Mouse (Mus musculus) megakaryocyte, embryonic 14.5 days (primary cell): ENCODE results near the gene Spint1.

ENCODE experiments used
- FLI1 ChIP-seq: IDR thresholded peaks from 2 replicates; pipeline ENCODE4 v1.6.1; 2012; ENCODE audit warnings: low read length, inconsistent platforms, mixed read lengths
- GATA1 ChIP-seq: IDR thresholded peaks from 3 replicates; pipeline ENCODE4 v1.6.1; 2012; ENCODE audit warnings: mixed read lengths, low read length, inconsistent platforms, borderline replicate concordance

GRCm38 (mm10) chr2:119276926-119277325 is 39.8 kb downstream of the Spint1 start:
- TF ChIP-seq GATA1, result no peak
- no peak for TF ChIP-seq FLI1
